Mouse (Mus musculus): Measurements from ENCODE around the gene Bbs9.
"Not testable (repeated sequence)": the region's sequence is repeated elsewhere in the genome, so short reads cannot be mapped to it uniquely, and the experiment has no call there.

- not testable (repeated sequence) for TF ChIP-seq MAX (IDR thresholded peaks at IDR 0.05); CEBPB (IDR thresholded peaks at IDR 0.05; ENCODE audit: low read depth)
- peak; percentile 20 for TF ChIP-seq CTCF (IDR thresholded peaks at IDR 0.05; ENCODE audit: control insufficient read depth, insufficient read depth, insufficient read length)
Measured at GRCm38 (mm10) chr9:22713286-22713685, 237.8 kb downstream of the Bbs9 start.
